Mouse (Mus musculus) heart, postnatal 0 days (tissue): Measurements from ENCODE around the gene Bsg.

Experiments used
- CTCF ChIP-seq: IDR thresholded peaks from 2 replicates; pipeline ENCODE4 v1.5.1; 2016; ENCODE audit warnings: antibody characterized with exemption, control low read depth, low read depth
- EP300 ChIP-seq: IDR thresholded peaks from 2 replicates; pipeline ENCODE4 v1.6.1; 2016; ENCODE audit warnings: antibody characterized with exemption, low read depth

GRCm38 (mm10) chr10:79672088-79672455, 32.2 kb upstream of the Bsg start:
- no peak for TF ChIP-seq CTCF
- TF ChIP-seq EP300: no peak
